Mouse (Mus musculus) splenic B cell, adult 2 months (primary cell): ENCODE data around the gene Srgap3.

Source experiments
- DNase-seq: peaks from one replicate; pipeline ENCODE4 v3.0.0-alpha.2; 2011; ENCODE audit warnings: low read depth, low spot score
- H3K27me3 ChIP-seq: 2 replicates; pipeline ENCODE4 v1.6.1; 2012; ENCODE audit warnings: mild to moderate bottlenecking, low read length, moderate library complexity, mixed read lengths; ENCODE audit not compliant: control insufficient read depth, poor library complexity, insufficient read depth, severe bottlenecking
- H3K36me3 ChIP-seq: 2 replicates; pipeline ENCODE4 v1.6.1; 2012; ENCODE audit warnings: mild to moderate bottlenecking, low read length, moderate library complexity, mixed read lengths; ENCODE audit not compliant: control insufficient read depth, poor library complexity, insufficient read depth, severe bottlenecking

Gene Srgap3

DNA sequence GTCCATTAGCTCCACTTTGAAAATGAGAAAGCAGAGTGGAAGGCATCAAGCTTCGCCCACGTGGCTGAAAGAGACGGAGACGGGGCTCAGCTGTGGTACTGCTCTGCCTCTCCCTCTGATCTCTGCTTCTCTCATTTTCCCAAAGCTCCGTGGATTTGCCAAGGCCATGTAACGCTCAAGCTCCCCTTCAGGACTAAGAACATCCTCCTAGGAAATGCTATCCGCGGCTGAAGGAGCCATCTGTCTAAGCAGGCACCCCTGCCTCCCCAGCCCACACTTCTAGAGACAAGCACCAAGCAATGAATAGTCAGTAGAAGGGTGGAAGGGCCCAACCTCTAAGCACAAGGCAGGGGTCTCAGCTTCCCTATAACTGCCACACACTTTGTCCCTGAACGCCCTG, 138.3 kb downstream of the Srgap3 start:
- Histone ChIP-seq H3K36me3 (no peaks in the 10 kb centered on the region), H3K27me3 (no peaks in the 10 kb centered on the region)
- no peak for DNase-seq

DNA sequence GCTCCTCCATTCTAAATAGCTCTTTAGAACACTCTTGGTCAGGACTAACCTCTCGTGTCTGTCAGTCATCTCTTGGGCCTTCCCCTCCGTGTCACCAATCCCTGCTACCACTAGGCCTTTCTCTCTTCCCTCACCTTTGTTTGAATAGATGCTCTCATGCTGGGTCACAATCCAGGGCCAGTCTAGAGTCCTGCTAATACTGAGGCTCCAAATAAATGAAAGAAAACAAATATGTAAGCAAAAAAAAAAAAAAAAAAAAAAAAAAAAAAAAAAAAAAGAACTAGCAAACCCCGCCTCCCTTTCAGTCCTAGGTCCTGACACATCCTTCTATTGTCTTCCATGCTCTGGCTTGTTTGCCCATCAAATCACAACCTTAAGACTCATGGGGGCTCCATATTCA, 145.1 kb downstream of the Srgap3 start:
- H3K36me3 ChIP-seq: no peaks in the 10 kb centered on the region
- no peak for DNase-seq

DNA sequence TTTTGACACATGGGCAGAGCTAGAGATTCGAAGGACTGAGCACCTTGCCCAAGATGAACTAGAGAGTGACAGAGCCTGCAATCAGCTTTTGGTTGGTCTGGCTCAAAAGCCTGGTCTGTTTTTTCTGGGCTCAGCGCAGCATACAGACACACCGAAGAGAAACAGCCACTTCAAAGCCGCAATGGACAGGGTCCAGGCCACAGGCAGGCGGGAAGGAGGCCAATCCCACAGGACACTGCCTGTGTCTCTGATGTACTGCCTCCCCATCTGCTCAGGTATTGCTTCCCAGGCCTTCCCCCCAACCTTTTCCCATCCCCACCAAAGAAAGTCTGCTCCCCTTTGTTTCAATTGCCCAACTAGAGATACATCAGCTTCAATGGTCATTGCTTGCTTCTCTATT, 148.7 kb downstream of the Srgap3 start:
- no peaks in the 10 kb centered on the region for H3K36me3 ChIP-seq
- DNase-seq: no peak
- H3K27me3 ChIP-seq: no peaks in the 10 kb centered on the region

More for the DNA sequence above, 145.1 kb downstream of the Srgap3 start:
- H3K27me3 ChIP-seq: no peaks in the 10 kb centered on the region

DNA sequence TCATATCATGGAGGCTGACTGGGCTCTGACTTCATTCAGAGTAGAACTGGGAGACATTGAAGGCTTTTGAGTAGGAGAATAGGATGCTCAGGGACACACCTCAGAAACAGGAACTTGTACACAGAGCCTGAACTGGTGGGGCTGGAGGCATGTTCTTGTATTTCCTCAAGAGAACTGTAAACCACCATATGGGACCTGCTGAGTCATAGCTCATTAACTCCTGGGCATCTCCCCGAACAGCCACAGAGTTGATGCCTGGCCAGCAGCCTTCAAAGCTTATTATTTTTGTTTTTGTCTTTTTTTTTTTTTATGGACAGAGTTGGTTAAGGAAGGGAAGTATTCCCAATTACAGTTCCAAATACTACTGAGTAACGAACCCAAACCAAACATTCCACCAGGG, 150.5 kb downstream of the Srgap3 start:
- Histone ChIP-seq H3K36me3 (no peaks in the 10 kb centered on the region), H3K27me3 (no peaks in the 10 kb centered on the region)
- no peak for DNase-seq

DNA sequence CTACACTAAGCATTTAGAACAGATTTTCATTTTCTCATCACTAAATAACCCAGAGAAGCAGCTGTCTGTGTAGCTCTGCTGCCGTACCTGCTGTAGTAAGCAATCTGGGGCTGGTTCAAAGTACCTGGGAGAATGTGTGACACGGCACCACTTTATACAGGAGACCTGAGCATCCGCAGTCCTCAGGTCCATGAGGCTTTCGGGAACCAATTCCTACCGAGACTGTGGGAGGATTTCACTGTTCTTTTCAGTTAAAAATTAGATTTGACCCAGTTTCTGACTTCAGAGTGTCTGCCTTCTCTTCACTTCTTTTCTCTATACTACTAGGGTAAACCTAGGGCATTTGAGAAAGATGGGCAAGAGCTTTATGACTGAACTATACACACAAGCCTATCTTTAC, 153.2 kb downstream of the Srgap3 start:
- H3K27me3 ChIP-seq: no peaks in the 10 kb centered on the region
- H3K36me3 ChIP-seq: no peaks in the 10 kb centered on the region
- no peak for DNase-seq

DNA sequence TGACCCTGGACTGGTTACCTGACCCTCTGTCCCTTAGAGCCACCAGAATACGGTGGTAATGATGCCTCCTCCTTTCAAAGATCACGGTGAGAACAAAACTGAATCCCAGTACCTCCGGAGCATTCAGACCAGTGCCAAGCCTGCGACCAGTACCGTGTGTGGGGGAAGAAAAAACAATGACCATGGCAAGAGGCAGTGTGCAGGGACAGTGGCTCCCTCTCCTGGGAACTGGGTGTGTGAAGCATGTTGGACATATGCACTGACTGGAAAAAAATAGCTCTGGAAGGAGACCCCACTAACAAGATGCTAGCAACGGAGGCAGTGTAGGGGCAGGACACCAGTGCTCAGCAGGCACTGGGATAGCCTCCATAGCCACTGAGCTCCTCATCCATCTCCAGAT, 157.2 kb downstream of the Srgap3 start:
- Histone ChIP-seq H3K27me3 (no peaks in the 10 kb centered on the region), H3K36me3 (no peaks in the 10 kb centered on the region)
- DNase-seq: no peak

DNA sequence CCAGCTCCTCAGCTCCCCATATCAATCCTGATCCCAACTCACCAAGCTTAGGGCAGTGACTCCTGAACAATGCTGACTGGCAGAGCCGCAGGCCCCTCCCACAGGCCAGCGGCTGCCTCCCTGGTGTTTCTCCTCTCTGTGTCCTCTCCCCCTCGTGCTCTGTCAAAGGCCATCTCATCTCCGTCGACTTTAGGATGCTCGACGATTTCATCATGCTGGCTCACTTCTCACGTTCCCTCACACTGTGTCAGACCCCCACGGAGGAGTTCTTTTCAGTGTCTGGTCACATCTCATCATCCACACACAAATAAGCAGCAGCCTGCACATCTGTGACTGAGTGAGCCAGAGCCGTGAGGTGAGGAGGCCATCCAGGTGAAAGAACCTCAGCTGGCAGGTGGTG, 158.4 kb downstream of the Srgap3 start:
- H3K36me3 ChIP-seq: no peaks in the 10 kb centered on the region
- H3K27me3 ChIP-seq: no peaks in the 10 kb centered on the region
- no peak for DNase-seq

DNA sequence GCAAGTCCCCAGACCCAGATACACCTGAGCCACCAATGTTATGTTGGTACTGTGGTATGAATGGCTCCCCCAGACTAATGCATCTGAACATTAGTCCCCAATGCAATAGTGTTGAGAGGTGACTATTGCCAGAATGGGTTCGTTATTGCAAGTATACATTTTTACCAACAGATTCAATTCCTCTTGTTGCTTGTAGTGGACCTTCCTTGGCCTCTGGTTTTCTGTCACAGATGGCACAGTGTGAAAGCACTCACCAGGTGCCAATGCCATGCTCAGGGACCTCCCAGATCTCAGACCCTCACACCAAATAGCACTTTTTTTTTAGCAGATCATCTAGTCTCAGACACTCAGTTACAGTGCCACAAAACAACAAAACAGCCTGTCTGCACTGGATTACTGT, 158.9 kb downstream of the Srgap3 start:
- no peaks in the 10 kb centered on the region for H3K36me3 ChIP-seq
- H3K27me3 ChIP-seq: no peaks in the 10 kb centered on the region
- no peak for DNase-seq

DNA sequence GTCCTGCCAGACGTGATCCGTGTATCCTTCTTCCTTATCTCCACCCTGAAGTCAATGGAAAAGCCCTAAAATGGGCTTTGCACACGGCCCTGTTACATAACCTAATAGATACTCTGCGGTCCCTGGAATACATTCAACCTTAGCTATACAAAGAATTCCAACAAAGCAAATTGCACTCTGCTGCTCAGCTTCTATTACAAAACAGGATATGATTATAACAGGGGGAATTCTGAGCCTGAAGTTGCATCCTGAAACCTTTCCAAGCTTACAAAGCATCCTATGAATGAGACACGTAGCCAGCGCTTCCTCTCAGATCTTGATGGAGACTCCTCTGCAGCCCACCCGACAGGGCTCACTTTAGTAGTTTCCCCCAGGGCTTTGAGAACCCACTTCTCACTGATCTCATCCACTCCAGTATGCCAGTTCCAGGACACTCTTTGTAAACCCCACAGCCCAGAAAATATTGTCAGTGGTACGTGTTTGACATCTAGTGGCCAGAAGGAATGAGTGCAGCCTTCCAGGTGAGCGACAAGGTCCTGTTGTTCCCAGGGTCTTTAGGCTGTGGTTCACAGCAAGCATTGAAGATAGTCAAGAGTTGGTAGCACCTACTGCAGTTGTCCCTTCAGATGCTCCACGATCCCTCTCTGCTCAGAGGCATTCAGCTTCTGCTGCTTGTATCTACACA, 165.5 kb downstream of the Srgap3 start:
- Histone ChIP-seq H3K36me3 (no peaks in the 10 kb centered on the region), H3K27me3 (no peaks in the 10 kb centered on the region)
- no peak for DNase-seq

DNA sequence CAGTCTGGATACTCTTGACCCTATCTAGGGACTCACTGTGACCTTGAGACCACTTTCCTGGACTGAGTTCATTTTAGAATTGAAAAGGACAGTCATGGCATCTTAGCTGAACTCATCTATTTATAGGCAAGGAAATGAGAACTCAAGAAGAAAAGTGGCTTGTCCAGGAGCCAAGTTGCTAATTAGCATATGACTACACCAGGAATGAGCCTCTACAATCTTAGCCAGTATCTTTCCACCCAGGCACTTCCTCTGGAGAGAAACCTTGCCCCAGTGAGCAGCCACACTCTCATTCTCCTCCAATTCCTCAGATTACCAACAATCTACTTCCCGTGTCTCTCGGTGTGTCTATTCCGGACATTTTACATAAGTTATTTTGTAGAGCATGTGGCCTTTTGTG, 168.9 kb downstream of the Srgap3 start:
- H3K27me3 ChIP-seq: no peaks in the 10 kb centered on the region
- no peak for DNase-seq
- H3K36me3 ChIP-seq: no peaks in the 10 kb centered on the region

DNA sequence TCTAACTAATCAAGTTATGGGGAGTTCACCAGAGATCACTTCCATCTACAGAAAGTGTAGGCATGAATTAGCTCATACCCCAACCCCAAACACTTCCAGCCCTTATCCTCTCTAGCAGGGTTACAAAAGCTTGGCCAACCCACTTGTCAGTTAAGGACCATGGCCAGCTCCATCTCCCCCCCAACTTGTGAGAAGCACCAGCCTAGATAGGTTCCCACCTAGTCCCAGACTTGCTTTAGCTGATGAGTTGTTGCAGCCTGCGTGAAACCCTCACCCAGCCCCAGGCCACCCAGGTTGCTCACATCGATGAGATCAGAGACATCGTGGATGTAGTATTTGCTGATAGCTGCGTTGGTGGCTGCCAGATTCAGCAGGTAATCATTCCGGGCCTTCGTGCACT, 170.3 kb downstream of the Srgap3 start:
- no peak for DNase-seq
- Histone ChIP-seq H3K36me3 (no peaks in the 10 kb centered on the region), H3K27me3 (no peaks in the 10 kb centered on the region)

DNA sequence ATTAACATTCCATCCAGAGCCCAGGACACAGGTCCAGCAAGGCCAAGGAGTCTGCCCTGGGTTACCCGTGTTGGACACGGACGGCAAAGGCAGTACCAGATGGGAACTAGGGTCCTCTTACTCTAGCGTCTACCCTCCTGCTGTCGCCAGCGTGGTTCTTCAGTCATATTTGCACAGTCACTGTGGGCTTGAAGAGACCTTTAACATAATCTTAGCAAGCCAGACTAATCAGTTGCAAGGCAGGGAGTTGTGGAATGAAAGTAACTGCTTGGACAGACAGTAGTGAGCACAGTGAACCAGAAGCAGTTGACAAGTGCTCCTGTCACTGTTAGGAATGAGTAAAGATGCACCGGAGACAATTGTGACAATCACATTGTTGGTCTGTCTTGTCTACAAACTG, 173.3 kb downstream of the Srgap3 start:
- no peaks in the 10 kb centered on the region for H3K27me3 ChIP-seq
- no peak for DNase-seq
- no peaks in the 10 kb centered on the region for H3K36me3 ChIP-seq

DNA sequence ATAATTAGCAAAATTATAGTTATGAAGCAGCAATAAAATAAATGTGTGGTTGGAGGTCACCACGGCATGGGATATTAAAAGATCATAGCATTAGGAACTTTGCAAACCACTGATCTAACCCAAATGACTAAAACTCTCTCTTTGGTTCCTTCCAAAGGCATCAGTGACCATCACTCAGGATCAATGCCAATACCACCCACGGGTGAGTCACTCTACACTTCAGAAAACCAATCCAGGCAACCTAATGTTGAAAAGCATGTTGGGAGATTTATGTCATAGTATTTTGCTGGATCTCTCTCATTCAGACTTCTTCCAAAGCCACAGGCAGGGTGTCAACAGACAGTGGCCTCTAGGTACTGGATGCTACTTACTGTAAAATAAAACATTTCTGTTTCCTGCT, 176.1 kb downstream of the Srgap3 start:
- H3K27me3 ChIP-seq: no peaks in the 10 kb centered on the region
- DNase-seq: no peak

DNA sequence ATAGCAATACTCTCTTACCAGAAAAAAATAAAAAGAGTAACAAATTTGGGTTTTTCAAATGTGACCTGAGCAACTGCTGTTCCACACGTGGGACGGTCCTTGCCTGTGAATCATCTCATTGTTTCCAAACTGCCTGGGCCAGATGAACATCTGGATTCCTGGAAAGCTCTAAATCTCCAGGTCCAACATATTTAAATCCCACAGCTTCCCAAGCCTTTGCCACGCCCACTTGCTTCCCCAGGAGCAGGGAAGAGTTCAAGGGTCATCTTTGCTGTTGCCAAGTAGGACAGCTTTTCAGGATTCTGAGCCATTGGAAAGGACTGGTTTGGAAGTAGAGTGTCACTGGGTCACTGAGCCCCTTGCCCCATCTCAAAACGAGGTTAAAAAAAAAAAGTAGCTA, 188.5 kb downstream of the Srgap3 start:
- Histone ChIP-seq H3K27me3 (no peaks in the 10 kb centered on the region), H3K36me3 (no peaks in the 10 kb centered on the region)
- DNase-seq: no peak

More for the DNA sequence above, 176.1 kb downstream of the Srgap3 start:
- no peaks in the 10 kb centered on the region for H3K36me3 ChIP-seq

DNA sequence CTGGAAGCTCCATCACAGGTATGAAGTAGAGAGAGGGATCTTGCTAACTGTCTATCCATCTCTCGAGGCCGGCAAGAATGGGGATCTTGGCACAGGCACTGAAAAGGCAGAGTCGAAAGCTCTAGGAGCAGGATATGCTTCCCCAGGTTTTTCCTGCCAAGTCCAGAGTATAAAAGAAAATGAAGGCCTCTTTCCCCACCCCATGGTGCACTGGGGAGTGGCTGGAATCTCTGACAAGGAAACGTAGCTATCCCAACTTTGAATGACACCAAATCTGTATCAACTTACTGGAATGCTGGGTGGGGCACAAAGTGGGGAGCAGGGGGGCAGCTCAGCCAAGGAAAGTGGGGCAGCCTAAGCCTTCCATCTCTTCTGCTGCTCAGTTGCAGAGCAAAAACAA, 190.2 kb downstream of the Srgap3 start:
- no peaks in the 10 kb centered on the region for H3K36me3 ChIP-seq
- DNase-seq: no peak
- H3K27me3 ChIP-seq: no peaks in the 10 kb centered on the region

DNA sequence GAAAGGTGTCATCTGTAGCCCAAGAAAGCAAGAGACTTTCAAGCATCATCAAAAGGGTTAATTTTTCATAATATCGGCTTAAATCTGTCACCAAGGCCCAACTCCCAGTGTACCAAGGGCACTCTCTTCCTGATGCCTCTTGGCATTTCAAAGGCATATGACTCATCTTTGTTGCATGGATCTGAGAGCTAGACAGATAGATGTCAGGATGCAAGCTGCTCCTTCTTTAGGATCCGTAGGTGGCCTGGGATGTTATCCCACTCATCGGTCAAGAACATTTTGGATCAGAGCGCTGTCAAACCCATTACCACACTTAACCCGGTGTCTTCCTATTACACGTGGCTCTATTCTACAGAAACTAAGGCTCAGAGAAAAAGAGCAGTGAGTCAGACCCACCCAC, 192.1 kb downstream of the Srgap3 start:
- no peak for DNase-seq
- H3K27me3 ChIP-seq: no peaks in the 10 kb centered on the region
- H3K36me3 ChIP-seq: no peaks in the 10 kb centered on the region
